In genomic region chr11:116826550-116827504, GRCm38 (mm10) we compare ENCODE assay signal across 8 mouse cellular contexts. TPM values are rescaled to one million over a fixed set of nuclear protein-coding genes. Genes with fewer than 3 reads are reported as not detected.
DNase-seq lines count a peak whose midpoint lies in the region; ATAC-seq and TF ChIP-seq lines count a peak whose summit lies in the region.

No protein-coding gene starts in this region.

- ATAC-seq in kidney, embryonic 16.5 days (ENCODE audit: low FRiP score, low TSS enrichment): peak; percentile 14; the same call in 1 of the 2 replicates
- ATAC-seq in embryonic facial prominence, embryonic 13.5 days (ENCODE audit: insufficient number of reproducible peaks, insufficient read depth, low FRiP score, low TSS enrichment, low read depth): no peak
- 0 out of 2 replicates have a peak, but pooled peaks have one; percentile 1 for ATAC-seq in intestine, postnatal 0 days
- ATAC-seq in neural tube, embryonic 15.5 days (ENCODE audit: low FRiP score): no peak

- H3K27ac ChIP-seq in kidney, embryonic 16.5 days (ENCODE audit: low read length): peak overlapping the region; percentile 63; the same call in 1 of the 2 replicates
- H3K27ac ChIP-seq in embryonic facial prominence, embryonic 13.5 days: no peak overlapping the region
- H3K27ac ChIP-seq in intestine, postnatal 0 days (ENCODE audit: low read depth, low read length): peak overlapping the region; percentile 82
- peak overlapping the region; percentile 80 for H3K27ac ChIP-seq in neural tube, embryonic 15.5 days (replicated peaks)

- peak overlapping the region; percentile 94 for H3K4me2 ChIP-seq in kidney, embryonic 16.5 days (replicated peaks; ENCODE audit: low read depth, low read length)
- peak overlapping the region; percentile 89 for H3K4me2 ChIP-seq in embryonic facial prominence, embryonic 13.5 days
- H3K4me2 ChIP-seq in intestine, postnatal 0 days (replicated peaks; ENCODE audit: low read depth): peak overlapping the region; percentile 83
- H3K4me2 ChIP-seq in neural tube, embryonic 15.5 days: peak overlapping the region; percentile 90

- DNase-seq in kidney, adult 11 months: no peak
- DNase-seq in gastrocnemius, postnatal 10 days: no peak
- no peak for DNase-seq in urinary bladder, postnatal 4 days (ENCODE audit: low spot score in 2 of 2)
- no peak for DNase-seq in left cerebral cortex, postnatal 10 days (ENCODE audit: extremely low spot score in 1 of 2, low spot score in 2 of 2)

- H3K27me3 ChIP-seq in kidney, embryonic 16.5 days (ENCODE audit: insufficient read depth, low read length): no peaks in the 10 kb centered on the region
- H3K27me3 ChIP-seq in embryonic facial prominence, embryonic 13.5 days: no peaks in the 10 kb centered on the region
- no peaks in the 10 kb centered on the region for H3K27me3 ChIP-seq in intestine, postnatal 0 days (replicated peaks; ENCODE audit: control insufficient read depth, insufficient read depth, low read length)
- no peaks in the 10 kb centered on the region for H3K27me3 ChIP-seq in neural tube, embryonic 15.5 days (replicated peaks)

- H3K4me3 ChIP-seq in kidney, embryonic 16.5 days (ENCODE audit: low read length): peak overlapping the region; percentile 76
- peak overlapping the region; percentile 73 for H3K4me3 ChIP-seq in embryonic facial prominence, embryonic 13.5 days
- peak overlapping the region; percentile 75 for H3K4me3 ChIP-seq in intestine, postnatal 0 days (ENCODE audit: low read depth, low read length)
- H3K4me3 ChIP-seq in neural tube, embryonic 15.5 days (replicated peaks): peak overlapping the region; percentile 69

- peak overlapping the region; percentile 93 for H3K9ac ChIP-seq in kidney, embryonic 16.5 days (replicated peaks; ENCODE audit: low read length)
- H3K9ac ChIP-seq in embryonic facial prominence, embryonic 13.5 days: peak overlapping the region; percentile 87
- H3K9ac ChIP-seq in intestine, postnatal 0 days (ENCODE audit: low read depth, low read length): peak overlapping the region; percentile 80
- peak overlapping the region; percentile 78 for H3K9ac ChIP-seq in neural tube, embryonic 15.5 days (replicated peaks)

- H3K36me3 ChIP-seq in kidney, embryonic 16.5 days (ENCODE audit: insufficient read depth, low read length): peaks cover 6% of the 10 kb centered on the region; the same call in 1 of the 2 replicates
- peaks cover 7% of the 10 kb centered on the region for H3K36me3 ChIP-seq in embryonic facial prominence, embryonic 13.5 days
- H3K36me3 ChIP-seq in intestine, postnatal 0 days (ENCODE audit: control insufficient read depth, insufficient read depth): peaks cover 5% of the 10 kb centered on the region
- H3K36me3 ChIP-seq in neural tube, embryonic 15.5 days: peaks cover 9% of the 10 kb centered on the region

- no peak for TF ChIP-seq CTCF in intestine, postnatal 0 days (IDR thresholded peaks at IDR 0.05; ENCODE audit: low read depth)

- H3K4me1 ChIP-seq in kidney, embryonic 16.5 days (ENCODE audit: insufficient read depth, low read length): peaks cover 36% of the 10 kb centered on the region
- peaks cover 37% of the 10 kb centered on the region for H3K4me1 ChIP-seq in embryonic facial prominence, embryonic 13.5 days
- peaks cover 4% of the 10 kb centered on the region for H3K4me1 ChIP-seq in intestine, postnatal 0 days (replicated peaks; ENCODE audit: control insufficient read depth, insufficient read depth, low read length)
- H3K4me1 ChIP-seq in neural tube, embryonic 15.5 days: peaks cover 43% of the 10 kb centered on the region

- no peaks in the 10 kb centered on the region for H3K9me3 ChIP-seq in kidney, embryonic 16.5 days (ENCODE audit: low read length)
- H3K9me3 ChIP-seq in embryonic facial prominence, embryonic 13.5 days: no peaks in the 10 kb centered on the region
- no peaks in the 10 kb centered on the region for H3K9me3 ChIP-seq in intestine, postnatal 0 days (ENCODE audit: control insufficient read depth)
- no peaks in the 10 kb centered on the region for H3K9me3 ChIP-seq in neural tube, embryonic 15.5 days (replicated peaks)

- intact Hi-C loops in left cerebral cortex, postnatal 10 days (cut with DNase I): no loop called here

- WGBS in kidney, embryonic 16.5 days: 41% methylated on average over 17 of the region's 17 CpGs
- WGBS in embryonic facial prominence, embryonic 13.5 days: 31% methylated on average over 17 of the region's 17 CpGs
- 42% methylated on average over 17 of the region's 17 CpGs for WGBS in intestine, postnatal 0 days
- WGBS in neural tube, embryonic 15.5 days: 9% methylated on average over 17 of the region's 17 CpGs

RNA-seq across cellular contexts. Expression of gene Mxra7, which starts 1.0 kb away (rescaled TPM):
- 15.6 and 17.0 TPM in 2 replicates for polyA plus RNA-seq in kidney, embryonic 16.5 days (2015; fragmentation: Nextera tagmentation; extraction: Ambion mirVana)
- 19.6 and 19.7 TPM in 2 replicates for polyA plus RNA-seq in embryonic facial prominence, embryonic 13.5 days (2015; fragmentation: Nextera tagmentation; extraction: Ambion mirVana)
- polyA plus RNA-seq in intestine, postnatal 0 days (2015; fragmentation: Nextera tagmentation; extraction: Ambion mirVana): 33.6 and 39.4 TPM in 2 replicates
- 38.2 and 43.2 TPM in 2 replicates for polyA plus RNA-seq in neural tube, embryonic 15.5 days (2015; fragmentation: Nextera tagmentation; extraction: Ambion mirVana)
- 10 to 100 TPM; 39.7 to 50.1 TPM for total RNA-seq in gastrocnemius, postnatal 10 days (2021)
- total RNA-seq in left cerebral cortex, postnatal 10 days (2021): 10 to 100 TPM; 13.2 to 15.0 TPM

RNA-seq across cellular contexts. Expression of gene Mettl23, which starts 16.3 kb away (rescaled TPM):
- polyA plus RNA-seq in kidney, embryonic 16.5 days (2015; fragmentation: Nextera tagmentation; extraction: Ambion mirVana): 54.9 and 60.6 TPM in 2 replicates
- 78.6 and 84.4 TPM in 2 replicates for polyA plus RNA-seq in embryonic facial prominence, embryonic 13.5 days (2015; fragmentation: Nextera tagmentation; extraction: Ambion mirVana)
- polyA plus RNA-seq in intestine, postnatal 0 days (2015; fragmentation: Nextera tagmentation; extraction: Ambion mirVana): 34.1 and 37.1 TPM in 2 replicates
- 64.7 and 66.7 TPM in 2 replicates for polyA plus RNA-seq in neural tube, embryonic 15.5 days (2015; fragmentation: Nextera tagmentation; extraction: Ambion mirVana)
- total RNA-seq in gastrocnemius, postnatal 10 days (2021): 10 to 100 TPM; 28.4 to 32.5 TPM
- total RNA-seq in left cerebral cortex, postnatal 10 days (2021): 10 to 100 TPM; 26.7 to 29.4 TPM

RNA-seq across cellular contexts. Expression of gene Jmjd6, which starts 16.4 kb away (rescaled TPM):
- polyA plus RNA-seq in kidney, embryonic 16.5 days (2015; fragmentation: Nextera tagmentation; extraction: Ambion mirVana): 74.8 and 77.8 TPM in 2 replicates
- polyA plus RNA-seq in embryonic facial prominence, embryonic 13.5 days (2015; fragmentation: Nextera tagmentation; extraction: Ambion mirVana): 73.4 and 77.7 TPM in 2 replicates
- 44.4 and 44.7 TPM in 2 replicates for polyA plus RNA-seq in intestine, postnatal 0 days (2015; fragmentation: Nextera tagmentation; extraction: Ambion mirVana)
- polyA plus RNA-seq in neural tube, embryonic 15.5 days (2015; fragmentation: Nextera tagmentation; extraction: Ambion mirVana): 63.2 and 68.6 TPM in 2 replicates
- total RNA-seq in gastrocnemius, postnatal 10 days (2021): 10 to 100 TPM; 23.9 to 26.4 TPM
- total RNA-seq in left cerebral cortex, postnatal 10 days (2021): 10 to 100 TPM; 27.7 to 29.3 TPM

RNA-seq across cellular contexts. Expression of gene Mfsd11, which starts 25.4 kb away (rescaled TPM):
- 38.8 and 41.2 TPM in 2 replicates for polyA plus RNA-seq in kidney, embryonic 16.5 days (2015; fragmentation: Nextera tagmentation; extraction: Ambion mirVana)
- polyA plus RNA-seq in embryonic facial prominence, embryonic 13.5 days (2015; fragmentation: Nextera tagmentation; extraction: Ambion mirVana): 42.6 and 45.6 TPM in 2 replicates
- polyA plus RNA-seq in intestine, postnatal 0 days (2015; fragmentation: Nextera tagmentation; extraction: Ambion mirVana): 100 and 109 TPM in 2 replicates
- polyA plus RNA-seq in neural tube, embryonic 15.5 days (2015; fragmentation: Nextera tagmentation; extraction: Ambion mirVana): 43.5 and 51.6 TPM in 2 replicates
- 10 to 100 TPM; 29.9 to 31.3 TPM for total RNA-seq in gastrocnemius, postnatal 10 days (2021)
- 10 to 100 TPM; 39.8 to 49.4 TPM for total RNA-seq in left cerebral cortex, postnatal 10 days (2021)

RNA-seq across cellular contexts. Expression of gene Srsf2, which starts 26.1 kb away (rescaled TPM):
- polyA plus RNA-seq in kidney, embryonic 16.5 days (2015; fragmentation: Nextera tagmentation; extraction: Ambion mirVana): 729 and 742 TPM in 2 replicates
- 784 and 830 TPM in 2 replicates for polyA plus RNA-seq in embryonic facial prominence, embryonic 13.5 days (2015; fragmentation: Nextera tagmentation; extraction: Ambion mirVana)
- polyA plus RNA-seq in intestine, postnatal 0 days (2015; fragmentation: Nextera tagmentation; extraction: Ambion mirVana): 354 and 366 TPM in 2 replicates
- polyA plus RNA-seq in neural tube, embryonic 15.5 days (2015; fragmentation: Nextera tagmentation; extraction: Ambion mirVana): 514 and 555 TPM in 2 replicates
- 100 to 1,000 TPM; 123 to 146 TPM for total RNA-seq in gastrocnemius, postnatal 10 days (2021)
- total RNA-seq in left cerebral cortex, postnatal 10 days (2021): 100 to 1,000 TPM; 196 to 199 TPM

Comparison
In these comparisons a context has a peak if more than half of its experiments do, and no peak if none do; other contexts are left out.
1. ATAC-seq: peak in kidney, embryonic 16.5 days (single experiment) and intestine, postnatal 0 days (single experiment); none in embryonic facial prominence, embryonic 13.5 days (single experiment) and neural tube, embryonic 15.5 days (single experiment).
2. Peak in every context shown above with its lines, with median percentiles within 50 percentile points of each other: H3K4me2 ChIP-seq, H3K4me3 ChIP-seq and H3K9ac ChIP-seq.